Mouse (Mus musculus) naive thymus-derived CD4-positive, alpha-beta T cell, adult 2 months (primary cell): ENCODE data around the gene Olfr132.
"Not testable (repeated sequence)": the region's sequence is repeated elsewhere in the genome, so short reads cannot be mapped to it uniquely, and the experiment has no call there.

Experiments
- DNase-seq: peaks from one replicate; pipeline ENCODE4 v3.0.0-alpha.2; 2011; ENCODE audit warnings: low read depth

Gene Olfr132

GRCm38 (mm10) chr17:38134426-38134825 lies at the start of gene Olfr132:
Gene Olfr132 (minus strand): TSS chr17:38134526.
- no peak for DNase-seq

GRCm38 (mm10) chr17:38171088-38171487 lies 36.8 kb upstream of the Olfr132 start, which contains the start of gene Olfr134:
Gene Olfr134 (plus strand): TSS chr17:38171388.
- no peak for DNase-seq

- no peak for DNase-seq
Measured at GRCm38 (mm10) chr17:38144981-38145380, 10.7 kb upstream of the Olfr132 start, which contains the start of gene Olfr133. Gene Olfr133 (plus strand): TSS chr17:38145281.

GRCm38 (mm10) chr17:38125371-38125770 lies 9.0 kb downstream of the Olfr132 start:
- not testable (repeated sequence) for DNase-seq

- DNase-seq, result not testable (repeated sequence)
Measured at GRCm38 (mm10) chr17:38124199-38124598, 10.1 kb downstream of the Olfr132 start.

- no peak for DNase-seq
Measured at GRCm38 (mm10) chr17:38088593-38088992, 45.7 kb downstream of the Olfr132 start, which contains the start of gene Olfr131. Gene Olfr131 (minus strand): TSS chr17:38088693.

GRCm38 (mm10) chr17:38082364-38082763 lies 52.0 kb downstream of the Olfr132 start:
- no peak for DNase-seq
